Mouse (Mus musculus) fibroblast of lung, adult 2 months (primary cell): ENCODE data around the gene Kifc3.
"Not testable (repeated sequence)": the region's sequence is repeated elsewhere in the genome, so short reads cannot be mapped to it uniquely, and the experiment has no call there.

Experiments used
- DNase-seq: peaks from one replicate; pipeline ENCODE4 v3.0.0-alpha.2; 2011; ENCODE audit warnings: low read depth

Kifc3 gene

GRCm38 (mm10) chr8:95202649-95203275 is at the start of gene Kifc3:
Gene Kifc3, minus strand, starts transcription at chr8:95202812.
- DNase-seq: no peak

GRCm38 (mm10) chr8:95252056-95252455 is 49.4 kb upstream of the Kifc3 start:
- DNase-seq: no peak

- no peak for DNase-seq
Measured at GRCm38 (mm10) chr8:95249847-95250246, 47.2 kb upstream of the Kifc3 start.

- no peak for DNase-seq
Measured at GRCm38 (mm10) chr8:95247277-95247676, 44.7 kb upstream of the Kifc3 start.

- no peak for DNase-seq
Measured at GRCm38 (mm10) chr8:95245180-95245579, 42.6 kb upstream of the Kifc3 start.

DNA sequence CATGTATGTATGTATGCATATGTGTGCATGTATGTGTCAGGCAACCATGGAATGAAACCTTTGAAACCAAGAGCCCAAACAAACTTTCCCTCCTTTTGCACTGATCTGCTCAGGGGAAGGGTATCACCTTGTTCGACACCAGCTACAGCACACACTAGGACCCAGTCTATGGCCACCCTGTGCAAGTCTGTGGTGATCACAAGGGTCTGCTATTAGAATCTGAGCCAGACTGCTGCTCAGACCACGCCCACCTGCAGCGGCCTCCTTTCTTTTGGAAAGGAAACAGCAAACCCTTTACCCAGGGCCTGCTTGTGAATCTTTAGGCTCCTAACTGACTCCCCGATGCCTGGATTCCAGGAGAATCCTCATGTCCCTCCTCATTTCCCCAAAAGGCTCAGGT is 41.2 kb upstream of the Kifc3 start:
- DNase-seq: no peak

DNA sequence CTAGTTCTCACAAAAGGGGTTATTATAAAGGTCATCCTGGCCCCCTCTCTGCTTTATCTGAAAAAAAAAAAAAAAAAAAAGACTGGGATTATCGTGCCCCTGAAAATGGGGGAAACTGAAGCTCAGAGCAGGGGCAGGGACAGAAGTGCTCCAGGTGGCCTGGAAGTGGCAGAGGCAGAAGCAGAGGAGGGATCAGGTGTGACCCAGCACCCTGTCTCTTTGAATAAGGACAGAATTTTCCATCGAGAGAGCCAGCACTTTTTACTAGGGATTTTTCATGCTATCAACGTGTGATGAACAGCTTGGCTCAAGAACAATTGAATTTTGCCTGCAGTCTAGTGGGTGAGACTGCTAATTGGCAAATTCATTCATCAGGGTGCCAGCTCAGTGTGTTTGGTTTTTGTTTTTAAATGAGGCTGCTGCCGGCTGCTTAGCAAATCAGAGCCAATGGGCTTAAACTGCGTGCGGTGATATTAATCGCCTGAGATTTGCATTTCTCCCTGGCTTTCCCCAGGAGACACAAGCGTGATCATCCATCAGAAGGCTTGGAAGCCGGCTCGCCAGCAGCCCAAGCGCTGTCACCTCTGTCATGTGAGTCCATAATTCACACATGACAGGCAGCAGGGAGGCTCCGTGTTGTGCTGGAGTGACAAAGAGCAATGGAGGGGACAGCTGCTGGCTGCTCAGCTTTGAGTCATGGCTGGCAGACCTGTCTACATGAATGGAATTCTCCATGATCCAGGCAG is 40.4 kb upstream of the Kifc3 start:
- no peak for DNase-seq

GRCm38 (mm10) chr8:95242099-95242825 is 39.6 kb upstream of the Kifc3 start:
- DNase-seq: no peak

DNA sequence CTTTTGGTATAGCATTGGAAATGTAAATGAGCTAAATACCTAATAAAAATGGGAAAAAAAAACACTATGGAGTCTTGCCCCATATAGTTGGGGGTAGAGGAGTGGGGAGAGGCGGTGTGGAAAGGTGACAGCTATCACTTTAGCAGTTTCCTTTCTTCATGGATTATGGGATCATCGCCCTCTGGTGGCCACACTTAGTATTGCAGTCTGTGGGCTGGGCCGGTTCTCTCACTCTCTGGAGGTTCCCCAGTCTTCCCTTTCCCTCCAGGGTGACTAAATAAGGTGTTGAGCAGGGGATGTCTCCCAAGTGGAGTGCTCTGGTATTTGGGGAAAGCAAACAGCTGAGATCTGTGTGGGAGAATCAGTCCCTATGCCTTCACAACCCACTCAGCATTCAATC is 33.1 kb upstream of the Kifc3 start:
- peak; percentile 11 for DNase-seq

DNA sequence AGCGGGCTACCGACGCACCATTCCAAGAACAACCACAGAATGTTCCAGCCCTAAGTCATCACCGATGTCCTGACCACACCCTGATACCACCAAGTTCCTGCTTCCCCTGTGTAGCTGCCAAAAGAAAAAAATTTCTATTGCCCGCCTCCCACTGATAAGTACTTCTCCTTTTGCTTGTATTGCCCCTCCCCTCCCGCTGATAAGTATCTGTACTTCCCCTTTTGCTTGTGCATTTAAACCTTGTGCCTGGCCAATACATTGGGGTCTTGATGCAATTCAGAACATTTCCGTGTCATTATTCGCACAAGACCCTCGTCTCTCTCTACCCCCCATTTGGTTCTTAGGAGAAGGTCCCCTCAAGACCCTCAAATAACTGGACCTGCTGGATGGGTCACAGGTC is 27.5 kb upstream of the Kifc3 start:
- DNase-seq: not testable (repeated sequence)

- no peak for DNase-seq
Measured at GRCm38 (mm10) chr8:95227151-95227468, 24.5 kb upstream of the Kifc3 start.

DNA sequence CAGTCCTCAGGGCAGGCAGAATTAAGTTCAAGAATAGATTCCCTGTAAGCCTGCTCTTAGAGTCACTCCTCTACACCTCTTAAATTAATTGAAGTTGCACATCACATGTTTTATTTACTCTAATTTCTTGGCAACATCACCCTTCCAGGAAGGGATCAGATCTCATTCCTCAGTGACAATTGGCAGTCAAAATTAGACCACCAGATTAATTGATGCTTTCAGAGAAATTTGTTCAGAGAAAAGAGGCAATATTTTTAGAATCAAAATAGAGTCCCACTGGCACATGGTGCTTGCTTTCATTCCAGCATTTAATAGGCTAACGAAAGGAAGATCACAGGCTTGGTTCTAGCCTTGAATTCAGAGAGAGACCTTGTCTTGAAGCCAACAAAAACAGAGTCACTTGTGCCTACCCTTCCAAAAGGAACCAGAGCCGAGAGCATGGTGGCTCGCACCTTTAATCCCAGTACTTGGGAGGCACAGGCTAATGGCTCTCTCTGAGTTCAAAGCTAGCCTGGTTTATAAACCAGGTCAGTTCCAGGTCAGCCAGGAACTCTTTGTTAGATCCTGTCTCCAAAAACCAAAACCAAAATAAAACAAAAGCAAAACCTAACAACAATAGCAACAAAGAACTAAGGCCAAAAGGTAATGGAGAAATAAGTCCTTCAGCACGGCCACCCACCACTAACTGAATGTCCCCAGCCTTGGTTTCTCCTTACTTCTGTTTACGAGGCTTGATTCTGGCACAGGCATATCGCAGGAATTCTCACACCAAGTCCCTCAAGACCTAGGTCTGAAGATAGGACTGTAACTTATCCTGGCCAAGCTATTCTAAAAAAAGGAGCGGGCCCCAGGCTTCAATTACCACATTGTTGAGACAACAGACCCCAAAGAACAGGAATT is 23.9 kb upstream of the Kifc3 start:
- DNase-seq: no peak

GRCm38 (mm10) chr8:95223969-95224368 is 21.4 kb upstream of the Kifc3 start:
- no peak for DNase-seq

- DNase-seq: no peak
Measured at GRCm38 (mm10) chr8:95221045-95221444, 18.4 kb upstream of the Kifc3 start.

DNA sequence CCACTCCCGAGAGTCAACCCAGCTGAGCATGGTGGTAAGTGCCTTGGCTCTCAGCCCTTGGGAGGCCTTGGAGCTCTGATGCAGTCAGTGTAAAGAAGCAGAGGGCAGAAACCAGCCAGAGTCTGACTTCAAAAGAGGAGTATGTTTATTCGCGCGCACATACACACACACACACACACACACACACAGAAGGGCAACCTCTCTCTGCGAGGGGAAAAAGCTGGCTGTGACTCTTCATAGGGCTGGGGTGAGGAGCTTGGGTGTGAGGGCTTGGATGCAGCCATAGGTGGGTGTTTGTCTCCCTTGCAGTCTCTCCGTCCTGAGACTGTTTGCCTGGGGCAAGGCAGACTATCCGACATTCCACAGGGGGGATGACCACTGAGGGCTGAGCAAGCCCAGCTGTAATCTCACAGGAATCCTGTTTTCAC is 18.0 kb upstream of the Kifc3 start:
- DNase-seq: no peak

DNA sequence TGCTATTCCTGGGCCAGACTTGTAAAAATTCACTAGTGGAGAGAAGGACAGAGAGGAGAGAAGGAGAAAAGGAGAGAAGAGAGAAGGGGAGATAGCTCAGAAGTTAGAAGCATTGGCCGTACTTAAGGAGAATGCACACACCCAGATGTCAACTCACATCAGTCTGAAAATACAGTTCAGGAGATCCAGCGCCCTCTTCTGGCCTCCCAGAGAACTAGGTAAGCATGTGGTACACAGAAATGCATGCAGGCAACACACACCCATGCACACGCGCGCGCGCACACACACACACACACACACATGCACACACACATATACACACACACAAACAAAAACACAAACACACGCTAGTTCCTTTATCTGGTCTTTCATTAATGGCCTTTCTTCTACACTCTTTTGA is 17.0 kb upstream of the Kifc3 start:
- DNase-seq: no peak

DNA sequence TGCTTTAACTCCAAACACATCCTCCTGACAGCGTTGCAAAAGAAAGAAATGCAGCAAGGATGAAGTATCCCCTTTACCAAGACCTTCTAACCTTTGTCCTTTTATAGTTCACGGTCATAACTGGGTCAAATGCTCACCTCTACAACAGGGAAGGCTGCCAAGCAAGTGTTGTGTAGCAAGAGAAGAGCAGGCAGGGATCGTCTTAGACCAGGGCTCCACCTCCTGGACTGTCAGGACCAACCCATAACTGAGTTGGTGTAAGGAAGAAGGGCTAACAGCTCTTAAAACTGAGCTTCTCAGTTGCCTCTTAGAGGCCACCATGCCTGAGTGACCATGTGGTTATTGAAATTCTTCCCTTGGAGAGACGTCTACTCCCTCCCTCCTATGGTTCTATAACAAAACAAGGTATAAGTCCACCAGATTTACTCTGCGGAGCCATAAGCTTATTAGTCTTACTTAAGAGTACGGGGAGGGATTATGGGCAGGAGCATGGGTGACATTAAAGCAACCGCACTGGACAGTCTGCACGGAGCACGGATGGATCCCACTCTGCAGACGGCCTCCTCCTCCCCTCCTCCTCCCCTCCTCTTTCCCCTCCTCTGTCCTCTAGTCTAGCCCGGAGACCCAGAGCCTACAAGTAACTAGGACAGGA is 13.2 kb upstream of the Kifc3 start:
- DNase-seq: no peak

DNA sequence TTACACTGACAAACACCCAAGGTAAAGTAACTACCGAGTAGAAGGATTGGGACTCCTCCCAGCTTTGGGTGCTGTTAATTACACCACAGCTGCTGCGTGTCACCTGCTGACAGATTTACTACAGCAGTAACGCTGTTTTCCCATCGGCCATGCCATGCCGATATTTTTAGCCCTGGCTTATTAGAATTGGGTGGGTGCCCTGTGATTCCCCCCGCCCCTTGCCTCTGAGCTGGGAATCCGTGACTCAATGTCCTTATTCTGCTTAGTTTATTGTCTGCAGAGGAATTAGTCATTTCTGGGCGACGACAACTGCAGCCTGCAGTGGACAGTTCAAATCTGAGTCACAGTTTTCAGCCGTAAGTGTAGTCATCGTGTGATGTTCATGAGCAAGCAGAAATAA is 7.3 kb upstream of the Kifc3 start:
- DNase-seq: peak; percentile 77

- DNase-seq: no peak
Measured at GRCm38 (mm10) chr8:95205946-95206345, 3.3 kb upstream of the Kifc3 start.

DNA sequence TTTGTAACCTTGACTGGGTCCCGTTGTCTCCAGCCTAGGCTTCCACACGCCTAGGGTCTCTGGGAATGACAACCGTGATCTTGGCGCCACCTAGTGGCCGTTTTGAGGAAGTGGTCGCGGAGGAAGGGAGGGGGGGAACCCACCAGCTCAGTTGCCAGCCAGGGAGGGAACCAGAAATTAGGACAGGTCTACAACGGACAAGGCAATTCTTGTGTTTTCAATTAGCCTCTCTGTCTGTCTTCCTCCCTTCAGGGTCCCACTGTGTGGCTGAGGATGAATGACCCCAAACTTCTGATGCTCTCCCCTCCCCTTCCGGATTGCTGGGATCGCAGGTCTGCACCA is 1.4 kb upstream of the Kifc3 start:
- DNase-seq: no peak

DNA sequence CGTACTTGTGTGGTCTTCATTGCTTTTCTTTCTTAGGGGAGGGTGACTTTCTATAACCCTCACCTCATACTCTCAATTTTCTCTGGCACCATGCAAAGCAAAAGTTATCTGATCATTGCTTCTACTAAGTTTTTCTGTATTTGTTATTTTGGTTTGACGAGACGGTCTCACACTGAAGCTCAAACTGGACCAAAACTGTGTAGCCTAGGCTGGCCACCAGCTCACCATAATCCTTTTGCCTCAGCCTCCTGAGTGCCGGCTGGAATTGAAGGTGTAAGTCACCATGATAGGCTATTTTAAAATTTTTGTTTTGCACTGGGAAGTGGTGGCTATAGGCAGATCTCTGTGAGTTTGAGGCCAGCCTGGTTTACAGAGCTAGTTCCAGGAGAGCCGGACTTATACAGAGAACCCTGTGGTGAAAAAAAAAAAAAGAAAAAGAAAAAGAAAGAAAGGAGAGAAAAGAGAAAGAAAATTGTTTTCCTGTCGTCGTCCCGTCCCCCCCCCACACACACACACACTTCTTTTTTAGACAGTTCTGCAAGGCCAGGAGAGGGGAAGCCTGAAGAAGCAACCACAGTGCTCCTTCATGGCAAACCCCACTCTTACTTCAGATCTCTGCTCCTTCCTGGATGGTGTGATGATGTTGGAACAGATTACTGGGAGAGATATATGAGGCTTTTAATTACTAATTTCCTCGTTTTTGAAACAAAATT is 870 bp upstream of the Kifc3 start:
- no peak for DNase-seq
